Mouse (Mus musculus) testis, adult 2 months (tissue): ENCODE data around the gene Crtc1.

Source experiments
- CTCF ChIP-seq: fragments of 200-500 bp; IDR thresholded peaks from 2 replicates; pipeline ENCODE4 v1.5.1; 2012; ENCODE audit warnings: low read depth, mild to moderate bottlenecking, inconsistent platforms, low read length, moderate library complexity; ENCODE audit not compliant: control insufficient read depth, insufficient read depth, insufficient replicate concordance
- POLR2A ChIP-seq: fragments of 200-500 bp; IDR thresholded peaks from 2 replicates; pipeline ENCODE4 v1.6.1; 2012; ENCODE audit warnings: low read depth, mild to moderate bottlenecking, inconsistent platforms, low read length, moderate library complexity; ENCODE audit not compliant: control insufficient read depth

DNA sequence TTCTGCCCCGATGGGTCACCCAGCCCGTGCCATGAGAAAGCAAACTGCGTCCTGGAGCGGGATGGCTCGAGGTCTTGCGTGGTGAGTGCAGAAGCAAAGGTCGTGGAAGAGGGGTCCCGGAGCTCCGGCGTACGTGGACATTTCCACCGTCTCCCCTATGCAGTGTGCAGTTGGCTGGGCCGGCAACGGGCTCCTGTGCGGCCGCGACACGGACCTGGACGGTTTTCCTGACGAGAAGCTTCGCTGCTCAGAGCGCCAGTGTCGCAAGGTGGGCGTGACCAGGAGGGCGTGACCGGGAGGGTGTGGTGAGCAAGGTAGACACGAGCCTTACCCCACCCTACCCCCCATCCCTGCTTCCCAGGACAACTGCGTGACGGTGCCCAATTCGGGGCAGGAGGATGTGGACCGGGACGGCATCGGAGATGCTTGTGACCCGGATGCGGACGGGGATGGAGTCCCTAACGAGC, 63.1 kb downstream of the Crtc1 start:
- no peak for TF ChIP-seq CTCF
- no peak for TF ChIP-seq POLR2A
